Mouse (Mus musculus): ENCODE data around the gene Tldc1. TPM values are rescaled to one million over a fixed set of nuclear protein-coding genes. Genes with fewer than 3 reads are reported as not detected.

Tldc1 gene
- polyA plus RNA-seq (2012; ENCODE audit: low replicate concordance): 2.4 and 5.7 TPM in 2 replicates

GRCm38 (mm10) chr8:119778263-119778662 lies at the start of gene Tldc1:
TSS of gene Tldc1 (minus strand) at chr8:119778416.

Other genes starting within 250 kb of the Tldc1 start
- gene Mbtps1, start 219.7 kb downstream of the Tldc1 start, polyA plus RNA-seq (2012; ENCODE audit: low replicate concordance): 99.7 and 122 TPM in 2 replicates
- 10.7 and 23.4 TPM in 2 replicates for gene Hsdl1, start 203.2 kb downstream of the Tldc1 start, polyA plus RNA-seq (2012; ENCODE audit: low replicate concordance)
- not detected in 2 replicates for gene Dnaaf1, start 203.2 kb downstream of the Tldc1 start, polyA plus RNA-seq (2012; ENCODE audit: low replicate concordance)
- gene Taf1c, start 173.2 kb downstream of the Tldc1 start, polyA plus RNA-seq (2012; ENCODE audit: low replicate concordance): 73.5 and 94.7 TPM in 2 replicates
- not detected in 2 replicates for gene Adad2, start 165.7 kb downstream of the Tldc1 start, polyA plus RNA-seq (2012; ENCODE audit: low replicate concordance)
- not detected in 2 replicates for gene Kcng4, start 142.7 kb downstream of the Tldc1 start, polyA plus RNA-seq (2012; ENCODE audit: low replicate concordance)
- gene Wfdc1, start 112.1 kb downstream of the Tldc1 start, polyA plus RNA-seq (2012; ENCODE audit: low replicate concordance): 0.47 TPM in 1 of 2 replicates, not detected in the other
- gene Atp2c2, start 78.4 kb downstream of the Tldc1 start, polyA plus RNA-seq (2012; ENCODE audit: low replicate concordance): not detected in 2 replicates
- 243 and 414 TPM in 2 replicates for gene Cotl1, start 62.1 kb upstream of the Tldc1 start, polyA plus RNA-seq (2012; ENCODE audit: low replicate concordance)
- gene Klhl36, start 83.8 kb upstream of the Tldc1 start, polyA plus RNA-seq (2012; ENCODE audit: low replicate concordance): 4.3 and 5.7 TPM in 2 replicates
- gene Usp10, start 131.9 kb upstream of the Tldc1 start, polyA plus RNA-seq (2012; ENCODE audit: low replicate concordance): 62.5 and 64.6 TPM in 2 replicates
- gene Gm20388, start 132.4 kb upstream of the Tldc1 start, polyA plus RNA-seq (2012; ENCODE audit: low replicate concordance): 25.9 and 45.1 TPM in 2 replicates
- gene Crispld2, start 214.0 kb upstream of the Tldc1 start, polyA plus RNA-seq (2012; ENCODE audit: low replicate concordance): 0.92 and 1.6 TPM in 2 replicates